Mouse (Mus musculus) limb, embryonic 14.5 days (tissue): ENCODE data around the gene 1700056E22Rik. TPM values are rescaled to one million over a fixed set of nuclear protein-coding genes. Genes with fewer than 3 reads are reported as not detected.

Source experiments
- ATAC-seq: fragments of 200-750 bp; cut with Nextera tagmentation; 2 replicates; pipeline ENCODE4 v1.8.0; 2017; ENCODE audit warnings: low read depth, moderate number of reproducible peaks, moderate TSS enrichment; ENCODE audit not compliant: low FRiP score
- DNase-seq: peaks from one replicate; pipeline ENCODE4 v3.0.0-alpha.2; 2015; ENCODE audit warnings: low spot score
- H3K27ac ChIP-seq: fragments of 300-500 bp; sonication (generic); replicated peaks from 2 replicates; pipeline ENCODE4 v1.5.1; 2014; ENCODE audit warnings: low read depth, mild to moderate bottlenecking, low read length, moderate library complexity, mixed read lengths
- H3K27me3 ChIP-seq: fragments of 300-500 bp; sonication (generic); 2 replicates; pipeline ENCODE4 v1.6.1; 2014; ENCODE audit warnings: low read length, mixed read lengths; ENCODE audit not compliant: control insufficient read depth, insufficient read depth
- H3K36me3 ChIP-seq: fragments of 300-500 bp; sonication (generic); 2 replicates; pipeline ENCODE4 v1.6.1; 2014; ENCODE audit warnings: mild to moderate bottlenecking, low read length, moderate library complexity, mixed read lengths; ENCODE audit not compliant: control insufficient read depth, insufficient read depth
- H3K4me1 ChIP-seq: fragments of 300-500 bp; sonication (generic); 2 replicates; pipeline ENCODE4 v1.6.1; 2014; ENCODE audit warnings: antibody characterized with exemption, low read length, mixed read lengths; ENCODE audit not compliant: control insufficient read depth, insufficient read depth
- H3K4me2 ChIP-seq: fragments of 300-500 bp; sonication (generic); replicated peaks from 2 replicates; pipeline ENCODE4 v1.6.1; 2014; ENCODE audit warnings: low read depth, mild to moderate bottlenecking, low read length, moderate library complexity; ENCODE audit not compliant: severe bottlenecking
- H3K4me3 ChIP-seq: fragments of 300-500 bp; sonication (generic); replicated peaks from 2 replicates; pipeline ENCODE4 v1.5.1; 2014; ENCODE audit warnings: low read length
- H3K9ac ChIP-seq: fragments of 300-500 bp; sonication (generic); 2 replicates; pipeline ENCODE4 v1.6.1; 2014; ENCODE audit warnings: mild to moderate bottlenecking, low read depth, low read length, moderate library complexity; ENCODE audit not compliant: severe bottlenecking
- H3K9me3 ChIP-seq: fragments of 300-500 bp; sonication (generic); 2 replicates; pipeline ENCODE4 v1.6.1; 2016; ENCODE audit warnings: low read length; ENCODE audit not compliant: control insufficient read depth
- POLR2A ChIP-seq: fragments of 200-500 bp; IDR thresholded peaks from 2 replicates; pipeline ENCODE4 v1.8.0; 2012; ENCODE audit warnings: inconsistent platforms, mild to moderate bottlenecking, moderate library complexity, borderline replicate concordance; ENCODE audit not compliant: insufficient read depth, insufficient read length; ENCODE audit errors: extremely low read depth
- WGBS: fragments of 180-500 bp; shearing (Covaris S2); extraction: QIAGEN DNeasy Blood & Tissue Kit; methylation state at CpG from one replicate; pipeline ENCODE4 v1.1.7; 2014; 5-methylcytosine and 5-hydroxymethylcytosine counted together
- polyA plus RNA-seq, 2 experiments: library from polyadenylated mRNA; depleted of rRNA in 1 of 2; stranded (reverse) in 1 of 2; unstranded in 1 of 2; fragments of >200 nt; fragmentation: Nextera tagmentation in 1 of 2; extraction: Ambion mirVana in 1 of 2; gene quantifications; 2 replicates each; pipeline versions ENCODE4 v1.2.1 to v1.2.3; 2012 to 2014

The 1700056E22Rik gene
- polyA plus RNA-seq, 2 experiments: 1.8 to 2.5 TPM

DNA sequence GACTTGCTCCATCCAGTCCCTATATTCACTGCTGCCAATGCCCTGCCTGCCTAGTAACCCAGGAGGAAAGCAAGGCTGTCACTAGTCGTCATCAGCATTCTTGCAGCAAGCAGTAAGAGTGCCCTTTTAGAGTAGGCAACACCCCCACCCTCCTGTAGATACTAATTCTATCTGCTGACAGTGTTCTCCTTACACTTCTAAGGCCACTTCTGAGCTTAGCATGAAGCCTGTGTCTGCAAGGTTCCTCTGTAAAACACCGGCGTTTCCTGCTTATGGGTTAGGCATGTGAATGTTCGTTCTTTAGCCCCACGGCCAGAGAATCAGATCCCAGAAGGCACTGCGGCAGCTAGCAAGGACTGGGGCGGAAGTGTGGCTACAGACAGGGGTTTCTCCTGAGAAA is 30.2 kb upstream of the 1700056E22Rik start:
- ATAC-seq: no peak
- Histone ChIP-seq H3K9me3 (no peaks in the 10 kb centered on the region), H3K4me2 (no peak overlapping the region), H3K4me1 (no peaks in the 10 kb centered on the region), H3K9ac (no peak overlapping the region), H3K4me3 (no peak overlapping the region), H3K27me3 (no peaks in the 10 kb centered on the region), H3K36me3 (peaks cover 4% of the 10 kb centered on the region), H3K27ac (no peak overlapping the region)
- WGBS: 65% methylated on average over 7 of the region's 7 CpGs
- TF ChIP-seq POLR2A: no peak
- DNase-seq: no peak

DNA sequence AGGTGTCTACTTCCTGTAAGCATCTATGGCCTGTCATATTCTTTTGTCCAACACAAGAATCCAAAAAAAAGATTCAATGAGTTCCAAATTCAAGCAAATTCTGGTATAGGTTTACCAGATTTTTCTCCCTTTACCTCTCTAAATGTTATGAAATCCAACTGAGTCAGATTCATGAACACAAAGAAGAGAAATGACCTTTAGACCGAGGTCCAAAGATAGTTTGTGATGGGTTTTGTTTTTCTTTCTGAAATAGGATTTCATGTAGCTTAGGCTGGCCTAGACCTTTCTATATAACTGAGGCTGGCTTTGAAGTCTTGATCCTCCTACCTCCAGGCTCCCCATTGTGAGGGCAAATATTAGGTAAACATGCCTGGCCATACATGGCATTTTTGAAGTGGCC is 27.8 kb upstream of the 1700056E22Rik start:
- no peak overlapping the region for H3K27ac ChIP-seq
- no peak overlapping the region for H3K9ac ChIP-seq
- H3K4me3 ChIP-seq: no peak overlapping the region
- no peaks in the 10 kb centered on the region for H3K27me3 ChIP-seq
- H3K36me3 ChIP-seq: no peaks in the 10 kb centered on the region; the same call in 1 of the 2 replicates
- 79% methylated on average over 1 of the region's 1 CpGs for WGBS
- ATAC-seq: no peak
- no peaks in the 10 kb centered on the region for H3K4me1 ChIP-seq
- no peak overlapping the region for H3K4me2 ChIP-seq
- no peaks in the 10 kb centered on the region for H3K9me3 ChIP-seq
- TF ChIP-seq POLR2A: no peak
- no peak for DNase-seq

- H3K27ac ChIP-seq: no peak overlapping the region
- H3K9ac ChIP-seq: no peak overlapping the region
- H3K27me3 ChIP-seq: no peaks in the 10 kb centered on the region
- WGBS: 69% methylated on average over 4 of the region's 4 CpGs
- no peak overlapping the region for H3K4me3 ChIP-seq
- no peak overlapping the region for H3K4me2 ChIP-seq
- no peak for ATAC-seq
- H3K4me1 ChIP-seq: no peaks in the 10 kb centered on the region
- H3K9me3 ChIP-seq: no peaks in the 10 kb centered on the region
- no peak for TF ChIP-seq POLR2A
- no peaks in the 10 kb centered on the region; the same call in 1 of the 2 replicates for H3K36me3 ChIP-seq
- DNase-seq: no peak
These were observed 27.0 kb upstream of the 1700056E22Rik start for GRCm38 (mm10) chr1:184060828-184061734.

DNA sequence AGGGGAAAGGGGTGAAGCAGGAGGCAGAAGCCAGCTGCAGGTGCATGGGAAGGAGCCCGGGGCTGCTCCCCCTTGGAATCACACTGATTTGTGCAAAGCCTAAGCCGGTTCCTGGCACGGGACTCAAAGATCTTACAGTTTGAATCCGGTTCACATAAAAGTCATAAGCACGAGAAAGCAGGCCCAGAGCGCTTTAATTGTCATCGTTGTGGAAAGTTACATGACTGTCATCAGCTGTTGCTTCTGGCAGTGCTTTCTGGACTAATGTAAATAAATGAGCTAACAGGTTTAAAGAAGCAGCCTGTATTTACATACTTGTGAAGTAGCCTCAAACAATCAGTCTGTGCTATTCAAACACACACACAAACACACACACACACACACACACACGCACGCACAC is 26.3 kb upstream of the 1700056E22Rik start:
- no peak for ATAC-seq
- DNase-seq: peak; percentile 23
- Histone ChIP-seq H3K27me3 (no peaks in the 10 kb centered on the region), H3K4me1 (no peaks in the 10 kb centered on the region), H3K4me2 (no peak overlapping the region), H3K36me3 (no peaks in the 10 kb centered on the region; the same call in 1 of the 2 replicates), H3K4me3 (no peak overlapping the region), H3K9ac (no peak overlapping the region), H3K9me3 (no peaks in the 10 kb centered on the region), H3K27ac (no peak overlapping the region)
- no peak for TF ChIP-seq POLR2A
- WGBS: 55% methylated on average over 9 of the region's 9 CpGs

DNA sequence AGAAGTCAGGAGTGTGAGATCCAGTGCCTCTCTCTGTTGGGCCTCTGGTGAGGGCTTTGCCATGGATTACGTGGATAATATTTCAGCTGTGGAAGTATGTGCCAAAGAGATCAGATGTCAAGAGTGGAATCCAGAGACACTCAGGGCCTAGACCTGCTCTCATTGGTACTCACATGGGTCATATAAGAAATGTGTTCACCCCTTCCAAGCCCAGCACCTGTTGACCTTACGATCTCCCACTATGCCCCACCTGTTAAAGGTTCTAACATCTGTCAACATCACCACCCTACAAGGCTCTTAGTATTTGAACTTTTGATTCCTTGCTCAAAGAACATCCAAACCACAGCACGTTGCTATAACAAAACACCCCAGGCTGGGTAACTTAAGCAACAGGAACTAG is 25.7 kb upstream of the 1700056E22Rik start:
- Histone ChIP-seq H3K9ac (no peak overlapping the region), H3K27ac (no peak overlapping the region), H3K9me3 (no peaks in the 10 kb centered on the region), H3K4me3 (no peak overlapping the region), H3K27me3 (no peaks in the 10 kb centered on the region), H3K36me3 (no peaks in the 10 kb centered on the region; the same call in 1 of the 2 replicates), H3K4me1 (no peaks in the 10 kb centered on the region), H3K4me2 (no peak overlapping the region)
- no peak for ATAC-seq
- DNase-seq: no peak
- no peak for TF ChIP-seq POLR2A
- WGBS: 82% methylated on average over 3 of the region's 3 CpGs

GRCm38 (mm10) chr1:184058206-184058605 is 24.1 kb upstream of the 1700056E22Rik start:
- Histone ChIP-seq H3K9ac (no peak overlapping the region), H3K36me3 (no peaks in the 10 kb centered on the region; the same call in 1 of the 2 replicates), H3K27me3 (no peaks in the 10 kb centered on the region), H3K4me3 (no peak overlapping the region), H3K27ac (no peak overlapping the region), H3K4me2 (no peak overlapping the region), H3K9me3 (no peaks in the 10 kb centered on the region), H3K4me1 (no peaks in the 10 kb centered on the region)
- no peak for DNase-seq
- no peak for ATAC-seq
- no peak for TF ChIP-seq POLR2A
- 81% methylated on average over 8 of the region's 8 CpGs for WGBS
